Mouse (Mus musculus): Measurements from ENCODE around the gene Ptger1. TPM values are rescaled to one million over a fixed set of nuclear protein-coding genes. Genes with fewer than 3 reads are reported as not detected.

Ptger1 gene
- polyA plus RNA-seq, 1 experiment from 2014 or later: 0.34 TPM

GRCm38 (mm10) chr8:83625676-83626299 lies 40.7 kb upstream of the Ptger1 start:
- WGBS: 90% methylated on average over 6 of the region's 6 CpGs
- H3K36me3 ChIP-seq (ENCODE audit: control insufficient read depth, insufficient read depth, low read length): no peaks in the 10 kb centered on the region
- H3K4me2 ChIP-seq (ENCODE audit: low read depth): no peak overlapping the region
- H3K9me3 ChIP-seq (ENCODE audit: control insufficient read depth, low read length): no peaks in the 10 kb centered on the region
- no peak overlapping the region for H3K27ac ChIP-seq (ENCODE audit: low read depth, low read length)
- H3K9ac ChIP-seq (ENCODE audit: low read length): no peak overlapping the region
- ATAC-seq (ENCODE audit: insufficient read depth, low FRiP score, low TSS enrichment) (no peak), DNase-seq (ENCODE audit: low spot score) (no peak)
- H3K4me3 ChIP-seq (ENCODE audit: low read depth, low read length): no peak overlapping the region
- no peaks in the 10 kb centered on the region for H3K27me3 ChIP-seq (ENCODE audit: control insufficient read depth, insufficient read depth, low read length)
- H3K4me1 ChIP-seq (ENCODE audit: control insufficient read depth, insufficient read depth, low read length): no peaks in the 10 kb centered on the region

- no peak overlapping the region for H3K4me3 ChIP-seq (ENCODE audit: low read depth, low read length)
- 0 out of 2 replicates have a peak, but pooled peaks cover 2% of the 10 kb centered on the region for H3K9me3 ChIP-seq (ENCODE audit: control insufficient read depth, low read length)
- no peak overlapping the region for H3K27ac ChIP-seq (ENCODE audit: low read depth, low read length)
- ATAC-seq (ENCODE audit: insufficient read depth, low FRiP score, low TSS enrichment) (no peak), DNase-seq (ENCODE audit: low spot score) (no peak)
- H3K9ac ChIP-seq (ENCODE audit: low read length): no peak overlapping the region
- no peak overlapping the region for H3K4me2 ChIP-seq (ENCODE audit: low read depth)
- no peaks in the 10 kb centered on the region for H3K4me1 ChIP-seq (ENCODE audit: control insufficient read depth, insufficient read depth, low read length)
- no peaks in the 10 kb centered on the region for H3K27me3 ChIP-seq (ENCODE audit: control insufficient read depth, insufficient read depth, low read length)
- 88% methylated on average over 7 of the region's 7 CpGs for WGBS
- H3K36me3 ChIP-seq (ENCODE audit: control insufficient read depth, insufficient read depth, low read length): no peaks in the 10 kb centered on the region
Measured at GRCm38 (mm10) chr8:83632083-83632707, 34.3 kb upstream of the Ptger1 start.

GRCm38 (mm10) chr8:83638856-83639255 lies 27.6 kb upstream of the Ptger1 start:
- Histone ChIP-seq H3K9ac (ENCODE audit: low read length) (no peak overlapping the region), H3K36me3 (ENCODE audit: control insufficient read depth, insufficient read depth, low read length) (no peaks in the 10 kb centered on the region), H3K4me3 (ENCODE audit: low read depth, low read length) (no peak overlapping the region), H3K4me2 (ENCODE audit: low read depth) (no peak overlapping the region), H3K4me1 (ENCODE audit: control insufficient read depth, insufficient read depth, low read length) (no peaks in the 10 kb centered on the region), H3K9me3 (ENCODE audit: control insufficient read depth, low read length) (0 out of 2 replicates have a peak, but pooled peaks cover 2% of the 10 kb centered on the region), H3K27me3 (ENCODE audit: control insufficient read depth, insufficient read depth, low read length) (no peaks in the 10 kb centered on the region), H3K27ac (ENCODE audit: low read depth, low read length) (no peak overlapping the region)
- ATAC-seq (ENCODE audit: insufficient read depth, low FRiP score, low TSS enrichment) (no peak), DNase-seq (ENCODE audit: low spot score) (no peak)
- 77% methylated on average over 4 of the region's 4 CpGs for WGBS

GRCm38 (mm10) chr8:83639649-83640048 lies 26.8 kb upstream of the Ptger1 start:
- Histone ChIP-seq H3K4me3 (ENCODE audit: low read depth, low read length) (no peak overlapping the region), H3K27ac (ENCODE audit: low read depth, low read length) (no peak overlapping the region), H3K9me3 (ENCODE audit: control insufficient read depth, low read length) (0 out of 2 replicates have a peak, but pooled peaks cover 2% of the 10 kb centered on the region), H3K36me3 (ENCODE audit: control insufficient read depth, insufficient read depth, low read length) (no peaks in the 10 kb centered on the region), H3K9ac (ENCODE audit: low read length) (no peak overlapping the region), H3K4me2 (ENCODE audit: low read depth) (no peak overlapping the region), H3K4me1 (ENCODE audit: control insufficient read depth, insufficient read depth, low read length) (no peaks in the 10 kb centered on the region), H3K27me3 (ENCODE audit: control insufficient read depth, insufficient read depth, low read length) (no peaks in the 10 kb centered on the region)
- 79% methylated on average over 5 of the region's 5 CpGs for WGBS
- no peak for ATAC-seq (ENCODE audit: insufficient read depth, low FRiP score, low TSS enrichment)
- DNase-seq (ENCODE audit: low spot score): no peak

GRCm38 (mm10) chr8:83647511-83647910 lies 19.0 kb upstream of the Ptger1 start:
- WGBS: 93% methylated on average over 11 of the region's 11 CpGs
- H3K4me2 ChIP-seq (ENCODE audit: low read depth): no peak overlapping the region
- ATAC-seq (ENCODE audit: insufficient read depth, low FRiP score, low TSS enrichment) (no peak), DNase-seq (ENCODE audit: low spot score) (no peak)
- H3K27me3 ChIP-seq (ENCODE audit: control insufficient read depth, insufficient read depth, low read length): no peaks in the 10 kb centered on the region
- H3K27ac ChIP-seq (ENCODE audit: low read depth, low read length): no peak overlapping the region
- no peaks in the 10 kb centered on the region for H3K36me3 ChIP-seq (ENCODE audit: control insufficient read depth, insufficient read depth, low read length)
- H3K9me3 ChIP-seq (ENCODE audit: control insufficient read depth, low read length): no peaks in the 10 kb centered on the region
- H3K4me3 ChIP-seq (ENCODE audit: low read depth, low read length): no peak overlapping the region
- H3K9ac ChIP-seq (ENCODE audit: low read length): no peak overlapping the region
- 0 out of 2 replicates have a peak, but pooled peaks cover 4% of the 10 kb centered on the region for H3K4me1 ChIP-seq (ENCODE audit: control insufficient read depth, insufficient read depth, low read length)

- Histone ChIP-seq H3K9ac (ENCODE audit: low read length) (no peak overlapping the region), H3K4me2 (ENCODE audit: low read depth) (no peak overlapping the region), H3K4me1 (ENCODE audit: control insufficient read depth, insufficient read depth, low read length) (0 out of 2 replicates have a peak, but pooled peaks cover 4% of the 10 kb centered on the region), H3K36me3 (ENCODE audit: control insufficient read depth, insufficient read depth, low read length) (no peaks in the 10 kb centered on the region), H3K9me3 (ENCODE audit: control insufficient read depth, low read length) (no peaks in the 10 kb centered on the region), H3K4me3 (ENCODE audit: low read depth, low read length) (no peak overlapping the region), H3K27ac (ENCODE audit: low read depth, low read length) (no peak overlapping the region), H3K27me3 (ENCODE audit: control insufficient read depth, insufficient read depth, low read length) (no peaks in the 10 kb centered on the region)
- ATAC-seq (ENCODE audit: insufficient read depth, low FRiP score, low TSS enrichment): no peak
- 94% methylated on average over 4 of the region's 4 CpGs for WGBS
- DNase-seq (ENCODE audit: low spot score): no peak
Measured at GRCm38 (mm10) chr8:83648031-83648430, 18.4 kb upstream of the Ptger1 start.

GRCm38 (mm10) chr8:83649699-83650098 lies 16.8 kb upstream of the Ptger1 start:
- DNase-seq (ENCODE audit: low spot score) (no peak), ATAC-seq (ENCODE audit: insufficient read depth, low FRiP score, low TSS enrichment) (no peak)

GRCm38 (mm10) chr8:83652030-83652743 lies 14.3 kb upstream of the Ptger1 start, which contains the start of gene Gipc1:
TSS of gene Gipc1 (plus strand) at chr8:83652677.
- ATAC-seq (ENCODE audit: insufficient read depth, low FRiP score, low TSS enrichment): peak; percentile 97
- 5% methylated on average over 50 of the region's 50 CpGs for WGBS

More at GRCm38 (mm10) chr8:83649699-83650098, 16.8 kb upstream of the Ptger1 start:
- 94% methylated on average over 6 of the region's 6 CpGs for WGBS
- H3K4me3 ChIP-seq (ENCODE audit: low read depth, low read length): no peak overlapping the region
- no peaks in the 10 kb centered on the region for H3K27me3 ChIP-seq (ENCODE audit: control insufficient read depth, insufficient read depth, low read length)
- H3K9me3 ChIP-seq (ENCODE audit: control insufficient read depth, low read length): no peaks in the 10 kb centered on the region
- H3K36me3 ChIP-seq (ENCODE audit: control insufficient read depth, insufficient read depth, low read length): no peaks in the 10 kb centered on the region
- H3K4me1 ChIP-seq (ENCODE audit: control insufficient read depth, insufficient read depth, low read length): peaks cover 10% of the 10 kb centered on the region
- no peak overlapping the region for H3K27ac ChIP-seq (ENCODE audit: low read depth, low read length)
- no peak overlapping the region for H3K4me2 ChIP-seq (ENCODE audit: low read depth)
- no peak overlapping the region for H3K9ac ChIP-seq (ENCODE audit: low read length)

More at GRCm38 (mm10) chr8:83652030-83652743, 14.3 kb upstream of the Ptger1 start, which contains the start of gene Gipc1:
- H3K27me3 ChIP-seq (ENCODE audit: control insufficient read depth, insufficient read depth, low read length): no peaks in the 10 kb centered on the region
- H3K4me3 ChIP-seq (ENCODE audit: low read depth, low read length): peak within 1 kb of the TSS; percentile 87
- H3K27ac ChIP-seq (ENCODE audit: low read depth, low read length): peak within 1 kb of the TSS; percentile 87
- H3K4me1 ChIP-seq (ENCODE audit: control insufficient read depth, insufficient read depth, low read length): peaks cover 10% of the 10 kb centered on the region
- peak within 1 kb of the TSS; percentile 95 for H3K4me2 ChIP-seq (ENCODE audit: low read depth)
- no peaks in the 10 kb centered on the region for H3K9me3 ChIP-seq (ENCODE audit: control insufficient read depth, low read length)
- H3K9ac ChIP-seq (ENCODE audit: low read length): peak within 1 kb of the TSS; percentile 87
- H3K36me3 ChIP-seq (ENCODE audit: control insufficient read depth, insufficient read depth, low read length): no peaks in the 10 kb centered on the region; the same call in 1 of the 2 replicates
- DNase-seq (ENCODE audit: low spot score): peak; percentile 99

All from neural tube, embryonic 11.5 days (tissue).